Mouse (Mus musculus) neural tube, embryonic 14.5 days (tissue): Measurements from ENCODE around the gene BC035947. TPM values are rescaled to one million over a fixed set of nuclear protein-coding genes. Genes with fewer than 3 reads are reported as not detected.
A peak's percentile ranks its signal among the peaks of the same experiment; 100 is the strongest.

Experiments used
- ATAC-seq: fragments of 200-750 bp; cut with Nextera tagmentation; 2 replicates; pipeline ENCODE4 v1.8.0; 2017; ENCODE audit warnings: low read depth, mild to moderate bottlenecking, moderate TSS enrichment, moderate library complexity
- H3K27ac ChIP-seq: fragments of 300-500 bp; sonication (generic); 2 replicates; pipeline ENCODE4 v1.5.1; 2014; ENCODE audit warnings: low read depth, mild to moderate bottlenecking, control low read depth, low read length, moderate library complexity, mixed read lengths
- H3K27me3 ChIP-seq: fragments of 300-500 bp; sonication (generic); 2 replicates; pipeline ENCODE4 v1.6.1; 2014; ENCODE audit warnings: low read length; ENCODE audit not compliant: control insufficient read depth, insufficient read depth
- H3K36me3 ChIP-seq: fragments of 300-500 bp; sonication (generic); 2 replicates; pipeline ENCODE4 v1.6.1; 2014; ENCODE audit warnings: low read length, mixed read lengths; ENCODE audit not compliant: control insufficient read depth, insufficient read depth
- H3K4me1 ChIP-seq: fragments of 300-500 bp; sonication (generic); 2 replicates; pipeline ENCODE4 v1.6.1; 2014; ENCODE audit warnings: low read length; ENCODE audit not compliant: control insufficient read depth, insufficient read depth
- H3K4me2 ChIP-seq: fragments of 300-500 bp; sonication (generic); 2 replicates; pipeline ENCODE4 v1.6.1; 2014; ENCODE audit warnings: mild to moderate bottlenecking, low read depth, low read length, control low read depth
- H3K4me3 ChIP-seq: fragments of 300-500 bp; sonication (generic); 2 replicates; pipeline ENCODE4 v1.5.1; 2014; ENCODE audit warnings: low read depth, low read length, control low read depth, mixed read lengths
- H3K9ac ChIP-seq: fragments of 300-500 bp; sonication (generic); replicated peaks from 2 replicates; pipeline ENCODE4 v1.6.1; 2014; ENCODE audit warnings: low read depth, mild to moderate bottlenecking, control low read depth, low read length, mixed read lengths
- H3K9me3 ChIP-seq: fragments of 300-500 bp; sonication (generic); 2 replicates; pipeline ENCODE4 v1.6.1; 2016; ENCODE audit warnings: low read length; ENCODE audit not compliant: control insufficient read depth
- WGBS: fragments of 180-500 bp; shearing (Covaris S2); extraction: QIAGEN DNeasy Blood & Tissue Kit; methylation state at CpG from one replicate; pipeline ENCODE4 v1.1.7; 2014; 5-methylcytosine and 5-hydroxymethylcytosine counted together
- polyA plus RNA-seq: library from polyadenylated mRNA; unstranded; fragments of >200 nt; fragmentation: Nextera tagmentation; extraction: Ambion mirVana; gene quantifications from 2 replicates; pipeline ENCODE4 v1.2.1, GENCODE M21; 2014

Gene BC035947
- polyA plus RNA-seq, 1 experiment from 2014 or later = 1.4 TPM

- Histone ChIP-seq H3K9me3 (no peaks in the 10 kb centered on the region), H3K4me3 (no peak overlapping the region), H3K4me1 (no peaks in the 10 kb centered on the region), H3K27me3 (no peaks in the 10 kb centered on the region), H3K36me3 (no peaks in the 10 kb centered on the region), H3K9ac (no peak overlapping the region), H3K4me2 (peak overlapping the region; percentile 70), H3K27ac (no peak overlapping the region)
- 30% methylated on average over 19 of the region's 19 CpGs for WGBS
- ATAC-seq = peak; percentile 70; the same call in 1 of the 2 replicates
These were observed 24.6 kb upstream of the BC035947 start for GRCm38 (mm10) chr1:78536310-78537164.

GRCm38 (mm10) chr1:78534428-78535150 is 22.6 kb upstream of the BC035947 start:
- H3K36me3 ChIP-seq = no peaks in the 10 kb centered on the region
- no peak overlapping the region for H3K4me3 ChIP-seq
- H3K9me3 ChIP-seq = no peaks in the 10 kb centered on the region
- ATAC-seq = no peak
- no peak overlapping the region for H3K4me2 ChIP-seq
- H3K4me1 ChIP-seq = no peaks in the 10 kb centered on the region
- WGBS = 90% methylated on average over 9 of the region's 9 CpGs
- no peaks in the 10 kb centered on the region for H3K27me3 ChIP-seq
- H3K27ac ChIP-seq = no peak overlapping the region
- no peak overlapping the region for H3K9ac ChIP-seq

- no peak overlapping the region for H3K4me2 ChIP-seq
- H3K9ac ChIP-seq = no peak overlapping the region
- no peak for ATAC-seq
- H3K27ac ChIP-seq = no peak overlapping the region
- no peak overlapping the region for H3K4me3 ChIP-seq
- no peaks in the 10 kb centered on the region for H3K27me3 ChIP-seq
- 83% methylated on average over 15 of the region's 15 CpGs for WGBS
- H3K36me3 ChIP-seq = no peaks in the 10 kb centered on the region
- H3K9me3 ChIP-seq = no peaks in the 10 kb centered on the region
- H3K4me1 ChIP-seq = no peaks in the 10 kb centered on the region
These were observed 20.3 kb upstream of the BC035947 start for GRCm38 (mm10) chr1:78532184-78532800.

GRCm38 (mm10) chr1:78530500-78531215 is 18.7 kb upstream of the BC035947 start:
- H3K9ac ChIP-seq = no peak overlapping the region
- H3K4me1 ChIP-seq = no peaks in the 10 kb centered on the region
- H3K9me3 ChIP-seq = no peaks in the 10 kb centered on the region
- no peak overlapping the region for H3K27ac ChIP-seq
- 73% methylated on average over 7 of the region's 7 CpGs for WGBS
- no peaks in the 10 kb centered on the region for H3K36me3 ChIP-seq
- no peak overlapping the region for H3K4me3 ChIP-seq
- H3K4me2 ChIP-seq = no peak overlapping the region
- no peaks in the 10 kb centered on the region for H3K27me3 ChIP-seq
- no peak for ATAC-seq

- no peaks in the 10 kb centered on the region for H3K36me3 ChIP-seq
- H3K9me3 ChIP-seq = no peaks in the 10 kb centered on the region
- H3K4me1 ChIP-seq = no peaks in the 10 kb centered on the region
- WGBS = 93% methylated on average over 8 of the region's 8 CpGs
- no peak overlapping the region for H3K4me2 ChIP-seq
- H3K4me3 ChIP-seq = no peak overlapping the region
- H3K27me3 ChIP-seq = no peaks in the 10 kb centered on the region
- no peak for ATAC-seq
- no peak overlapping the region for H3K27ac ChIP-seq
- H3K9ac ChIP-seq = no peak overlapping the region
These were observed 17.1 kb upstream of the BC035947 start for GRCm38 (mm10) chr1:78529011-78529410.

- Histone ChIP-seq H3K27ac (no peak overlapping the region), H3K9me3 (no peaks in the 10 kb centered on the region), H3K36me3 (no peaks in the 10 kb centered on the region), H3K27me3 (no peaks in the 10 kb centered on the region), H3K9ac (no peak overlapping the region), H3K4me1 (no peaks in the 10 kb centered on the region), H3K4me3 (no peak overlapping the region), H3K4me2 (no peak overlapping the region)
- WGBS = 94% methylated on average over 3 of the region's 3 CpGs
- ATAC-seq = no peak
These were observed 16.4 kb upstream of the BC035947 start for GRCm38 (mm10) chr1:78528356-78528755.

- Histone ChIP-seq H3K9me3 (no peaks in the 10 kb centered on the region), H3K4me1 (no peaks in the 10 kb centered on the region), H3K27me3 (no peaks in the 10 kb centered on the region), H3K9ac (no peak overlapping the region), H3K4me3 (no peak overlapping the region), H3K4me2 (no peak overlapping the region), H3K27ac (no peak overlapping the region), H3K36me3 (no peaks in the 10 kb centered on the region)
- no peak for ATAC-seq
- WGBS = 46% methylated on average over 23 of the region's 23 CpGs
These were observed 13.4 kb upstream of the BC035947 start for GRCm38 (mm10) chr1:78525189-78525886.

- H3K9me3 ChIP-seq = no peaks in the 10 kb centered on the region
- no peak overlapping the region for H3K4me2 ChIP-seq
- 96% methylated on average over 7 of the region's 7 CpGs for WGBS
- H3K9ac ChIP-seq = no peak overlapping the region
- no peak for ATAC-seq
- no peaks in the 10 kb centered on the region for H3K4me1 ChIP-seq
- H3K27me3 ChIP-seq = no peaks in the 10 kb centered on the region
- no peaks in the 10 kb centered on the region for H3K36me3 ChIP-seq
- H3K27ac ChIP-seq = no peak overlapping the region
- no peak overlapping the region for H3K4me3 ChIP-seq
These were observed 6.9 kb upstream of the BC035947 start for GRCm38 (mm10) chr1:78518907-78519306.
